Mouse (Mus musculus): ENCODE measurements around the gene Dip2b. TPM values are rescaled to one million over a fixed set of nuclear protein-coding genes. Genes with fewer than 3 reads are reported as not detected.

Dip2b gene
- polyA plus RNA-seq, 1 experiment from 2014 or later, result 26.9 TPM

DNA sequence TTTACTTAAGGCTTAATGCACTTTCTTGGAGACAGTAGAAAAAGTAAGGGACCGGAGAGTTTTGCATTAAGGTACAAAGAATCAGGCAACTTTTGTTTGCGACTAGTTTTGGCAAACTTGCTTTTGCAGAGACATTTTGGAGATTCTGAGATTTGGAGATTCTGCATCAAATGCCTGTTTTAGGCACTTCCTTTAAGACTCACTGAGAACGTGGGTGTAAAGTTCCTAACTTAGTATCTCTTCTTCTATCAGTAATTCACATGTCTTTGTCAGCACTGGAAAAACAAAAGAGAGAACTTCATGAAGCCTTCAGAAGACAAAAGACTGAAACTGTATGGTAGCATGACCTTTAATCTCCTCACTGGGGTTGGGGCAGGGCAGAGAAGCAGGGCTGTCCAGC is 19.2 kb downstream of the Dip2b start:
- 79% methylated on average over 3 of the region's 3 CpGs for WGBS
- no peak for ATAC-seq (ENCODE audit: low FRiP score, low read depth)
- H3K9me3 ChIP-seq, result no peaks in the 10 kb centered on the region
- no peak overlapping the region for H3K27ac ChIP-seq
- H3K27me3 ChIP-seq (replicated peaks), result no peaks in the 10 kb centered on the region
- no peak overlapping the region for H3K4me2 ChIP-seq (replicated peaks)
- H3K9ac ChIP-seq, result no peak overlapping the region
- no peak overlapping the region for H3K4me3 ChIP-seq
- peaks cover 19% of the 10 kb centered on the region for H3K4me1 ChIP-seq
- H3K36me3 ChIP-seq, result 0 out of 2 replicates have a peak, but pooled peaks cover 3% of the 10 kb centered on the region

DNA sequence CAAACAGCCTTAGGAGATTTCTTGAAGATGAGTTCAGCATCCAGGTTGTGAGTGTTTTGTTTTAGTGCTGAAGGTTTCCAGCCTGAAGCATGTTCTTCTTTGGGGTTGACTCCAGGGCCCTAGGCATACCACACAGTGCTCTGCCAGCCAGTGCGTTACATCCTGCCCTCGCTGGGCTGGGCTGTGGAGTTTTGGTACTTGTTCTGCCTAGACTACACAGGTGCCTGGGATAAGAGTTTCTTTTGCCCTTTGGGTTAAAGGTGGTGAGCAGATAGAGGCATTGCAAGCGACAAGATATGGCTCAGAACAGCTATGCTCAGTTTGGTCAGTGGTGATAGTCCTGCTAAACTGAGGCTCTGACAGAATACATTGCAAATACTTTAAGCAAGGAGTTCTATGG is 19.7 kb downstream of the Dip2b start:
- 89% methylated on average over 3 of the region's 3 CpGs for WGBS
- Histone ChIP-seq H3K4me1 (peaks cover 14% of the 10 kb centered on the region), H3K27ac (no peak overlapping the region), H3K9ac (no peak overlapping the region), H3K4me3 (no peak overlapping the region), H3K27me3 (replicated peaks) (no peaks in the 10 kb centered on the region), H3K9me3 (no peaks in the 10 kb centered on the region), H3K36me3 (0 out of 2 replicates have a peak, but pooled peaks cover 3% of the 10 kb centered on the region), H3K4me2 (replicated peaks) (no peak overlapping the region)
- ATAC-seq (ENCODE audit: low FRiP score, low read depth), result no peak

DNA sequence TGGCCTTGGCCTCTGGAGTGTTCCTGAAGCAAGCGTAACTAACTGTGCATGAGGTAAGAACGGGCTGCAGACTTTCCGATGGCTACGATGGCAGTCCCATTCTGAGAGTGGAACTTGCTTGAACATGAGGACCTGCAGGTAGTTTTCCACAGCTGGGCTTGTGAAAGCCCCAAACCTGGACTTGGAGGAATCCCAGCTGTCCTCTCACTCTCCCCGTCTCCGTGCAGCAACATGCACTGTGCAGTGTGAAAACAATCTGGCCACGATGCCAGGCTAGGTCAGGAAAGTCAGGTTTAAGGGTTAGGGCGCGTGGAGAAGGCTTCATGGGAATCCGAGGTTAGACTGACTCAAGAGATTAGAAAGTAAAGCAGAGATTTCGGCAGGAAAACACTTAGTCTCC is 20.4 kb downstream of the Dip2b start:
- WGBS, result 83% methylated on average over 11 of the region's 11 CpGs
- no peak overlapping the region for H3K9ac ChIP-seq
- no peak for ATAC-seq (ENCODE audit: low FRiP score, low read depth)

DNA sequence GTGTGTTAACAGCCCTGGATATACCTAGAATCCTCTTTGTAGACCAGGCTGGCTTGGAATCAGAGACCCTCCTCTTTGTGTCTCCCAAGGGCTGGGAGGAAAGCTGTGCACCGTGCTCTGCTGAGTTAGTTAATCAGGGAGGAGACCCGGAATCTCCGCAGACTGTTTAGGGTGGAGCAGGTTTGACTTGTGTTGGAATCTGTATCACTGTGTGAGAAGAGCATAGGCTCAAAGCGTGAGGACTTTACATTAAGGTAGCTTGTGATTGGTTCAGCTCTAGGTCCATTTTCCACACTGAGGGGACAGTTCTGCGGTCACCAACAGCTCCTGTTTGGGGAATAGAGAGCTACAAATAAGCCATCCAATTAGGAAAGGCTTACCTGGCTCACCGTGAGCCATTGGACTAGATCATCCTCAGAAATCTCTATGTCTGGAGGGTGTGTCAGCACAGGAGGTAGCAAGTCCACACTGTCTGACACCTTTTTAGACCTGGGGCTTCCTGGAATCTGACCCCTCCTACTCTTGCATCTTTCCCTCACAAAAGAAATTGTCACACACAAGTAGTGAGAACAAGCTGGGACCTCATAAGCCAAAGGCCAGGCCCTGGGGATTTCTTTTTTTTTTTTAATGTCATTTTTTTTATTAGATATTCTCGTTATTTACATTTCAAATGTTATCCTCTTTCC is 21.3 kb downstream of the Dip2b start:
- Histone ChIP-seq H3K9ac (no peak overlapping the region), H3K4me1 (peaks cover 12% of the 10 kb centered on the region), H3K27ac (no peak overlapping the region), H3K4me3 (no peak overlapping the region), H3K9me3 (no peaks in the 10 kb centered on the region), H3K4me2 (replicated peaks) (no peak overlapping the region), H3K27me3 (replicated peaks) (no peaks in the 10 kb centered on the region), H3K36me3 (0 out of 2 replicates have a peak, but pooled peaks cover 3% of the 10 kb centered on the region)
- WGBS, result 87% methylated on average over 7 of the region's 7 CpGs
- ATAC-seq (ENCODE audit: low FRiP score, low read depth), result no peak

More for the DNA sequence above, 20.4 kb downstream of the Dip2b start:
- H3K27me3 ChIP-seq (replicated peaks), result no peaks in the 10 kb centered on the region
- peaks cover 12% of the 10 kb centered on the region for H3K4me1 ChIP-seq
- no peak overlapping the region for H3K27ac ChIP-seq
- 0 out of 2 replicates have a peak, but pooled peaks cover 3% of the 10 kb centered on the region for H3K36me3 ChIP-seq
- no peak overlapping the region for H3K4me2 ChIP-seq (replicated peaks)
- H3K9me3 ChIP-seq, result no peaks in the 10 kb centered on the region
- no peak overlapping the region for H3K4me3 ChIP-seq

DNA sequence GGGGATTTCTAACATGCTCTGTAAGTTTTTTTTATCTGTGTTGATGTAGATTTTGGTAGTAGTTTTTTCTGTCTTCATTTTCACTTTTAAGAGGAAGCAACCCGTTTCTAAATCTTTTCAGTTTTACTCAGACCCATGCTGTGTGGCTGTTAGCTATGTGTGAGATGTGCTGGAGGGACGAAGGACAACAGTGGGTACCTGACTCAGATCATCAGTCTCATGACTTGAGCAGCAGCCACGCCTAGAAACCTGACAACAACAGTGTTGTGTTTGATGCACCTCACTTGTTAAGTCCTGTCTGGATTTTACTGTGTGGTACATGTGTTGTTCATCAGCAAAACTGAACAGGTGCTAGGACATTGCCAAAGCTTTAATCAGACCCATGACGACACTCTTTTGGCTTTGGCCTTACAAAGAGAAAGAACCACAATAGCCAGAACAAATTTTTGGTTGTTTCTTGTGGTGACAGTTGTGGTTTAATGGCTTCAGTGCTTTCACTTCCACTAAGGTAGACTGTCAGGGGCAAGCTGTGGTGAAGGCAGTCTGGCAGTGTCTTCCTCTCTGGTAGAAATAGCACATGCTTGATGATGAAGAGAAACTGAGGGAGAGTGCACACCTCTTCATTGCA is 22.2 kb downstream of the Dip2b start:
- Histone ChIP-seq H3K9me3 (no peaks in the 10 kb centered on the region), H3K4me3 (no peak overlapping the region), H3K4me2 (replicated peaks) (no peak overlapping the region), H3K4me1 (peaks cover 12% of the 10 kb centered on the region), H3K36me3 (0 out of 2 replicates have a peak, but pooled peaks cover 2% of the 10 kb centered on the region), H3K27ac (no peak overlapping the region), H3K9ac (no peak overlapping the region), H3K27me3 (replicated peaks) (no peaks in the 10 kb centered on the region)
- no peak for ATAC-seq (ENCODE audit: low FRiP score, low read depth)
- 85% methylated on average over 4 of the region's 4 CpGs for WGBS

DNA sequence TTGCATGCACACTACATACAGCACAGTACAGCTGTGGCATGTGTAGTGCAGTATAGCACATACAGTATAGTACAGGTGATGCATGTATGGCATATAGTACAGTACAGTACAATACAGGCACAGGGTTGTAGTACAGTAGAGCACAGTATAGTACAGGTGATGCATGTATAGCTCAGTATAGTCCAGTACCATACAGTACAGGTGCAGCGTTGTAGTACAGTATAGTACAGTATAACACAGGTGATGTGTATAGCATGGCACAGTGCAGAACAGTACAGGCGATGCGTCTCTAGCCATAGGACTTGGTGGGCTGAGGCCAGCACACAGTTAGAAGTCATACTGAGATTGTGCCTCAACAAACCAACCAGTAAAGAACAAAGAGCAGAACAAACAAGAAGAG is 22.9 kb downstream of the Dip2b start:
- no peaks in the 10 kb centered on the region for H3K27me3 ChIP-seq (replicated peaks)
- no peaks in the 10 kb centered on the region for H3K9me3 ChIP-seq
- ATAC-seq (ENCODE audit: low FRiP score, low read depth), result no peak
- H3K36me3 ChIP-seq, result no peaks in the 10 kb centered on the region
- peaks cover 12% of the 10 kb centered on the region for H3K4me1 ChIP-seq
- H3K27ac ChIP-seq, result no peak overlapping the region
- WGBS, result 96% methylated on average over 3 of the region's 3 CpGs
- no peak overlapping the region for H3K4me2 ChIP-seq (replicated peaks)
- H3K9ac ChIP-seq, result no peak overlapping the region
- no peak overlapping the region for H3K4me3 ChIP-seq

DNA sequence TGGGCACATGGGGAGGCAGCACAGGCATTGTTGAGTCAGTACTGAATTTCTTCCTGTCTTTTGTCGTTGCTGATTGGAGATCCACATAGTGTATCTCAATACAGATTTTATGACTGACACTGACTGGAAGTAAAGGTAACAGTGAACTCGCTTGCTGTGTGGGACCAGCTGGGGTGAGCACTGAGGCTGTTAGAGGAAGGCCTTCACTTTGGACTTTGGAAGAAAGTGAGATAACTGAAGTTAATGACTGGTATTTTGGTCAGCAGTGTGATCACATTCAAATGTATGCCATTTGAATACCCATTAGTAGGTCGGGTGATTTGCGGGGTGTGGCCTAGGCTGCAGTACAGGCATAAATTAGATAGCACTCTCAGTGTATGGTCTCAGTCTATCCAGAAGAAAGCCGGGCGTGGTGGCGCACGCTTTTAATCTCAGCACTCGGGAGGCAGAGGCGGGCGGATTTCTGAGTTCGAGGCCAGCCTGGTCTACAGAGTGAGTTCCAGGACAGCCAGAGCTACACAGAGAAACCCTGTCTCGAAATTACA is 24.8 kb downstream of the Dip2b start:
- WGBS, result 92% methylated on average over 13 of the region's 13 CpGs
- no peak for ATAC-seq (ENCODE audit: low FRiP score, low read depth)
- Histone ChIP-seq H3K27ac (no peak overlapping the region), H3K36me3 (no peaks in the 10 kb centered on the region), H3K4me2 (replicated peaks) (no peak overlapping the region), H3K27me3 (replicated peaks) (no peaks in the 10 kb centered on the region), H3K9ac (no peak overlapping the region), H3K9me3 (no peaks in the 10 kb centered on the region), H3K4me1 (peaks cover 12% of the 10 kb centered on the region), H3K4me3 (no peak overlapping the region)

DNA sequence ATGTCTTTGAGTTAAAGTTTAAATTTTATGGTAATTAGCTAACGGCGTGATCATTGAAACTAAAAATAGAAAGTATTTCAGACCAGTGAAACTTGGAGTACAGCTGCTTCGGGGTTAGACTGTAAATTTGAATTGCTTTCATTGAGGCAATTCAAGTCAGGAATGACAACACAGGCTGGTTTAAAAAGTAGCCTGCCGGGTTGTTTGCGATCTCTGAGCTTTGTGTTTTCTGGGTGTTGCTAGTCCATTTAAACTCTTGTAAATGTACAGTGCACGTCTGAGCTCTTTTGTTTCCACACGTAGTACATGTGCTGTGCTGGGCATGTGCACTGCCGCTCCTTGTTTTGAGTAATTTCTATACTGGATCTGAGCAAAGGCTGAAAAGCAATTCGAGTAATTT is 28.2 kb downstream of the Dip2b start:
- Histone ChIP-seq H3K9ac (no peak overlapping the region), H3K36me3 (no peaks in the 10 kb centered on the region), H3K4me2 (replicated peaks) (no peak overlapping the region), H3K4me3 (no peak overlapping the region), H3K9me3 (no peaks in the 10 kb centered on the region), H3K27me3 (replicated peaks) (no peaks in the 10 kb centered on the region), H3K4me1 (peaks cover 9% of the 10 kb centered on the region), H3K27ac (no peak overlapping the region)
- 31% methylated on average over 9 of the region's 9 CpGs for WGBS
- ATAC-seq (ENCODE audit: low FRiP score, low read depth), result no peak

DNA sequence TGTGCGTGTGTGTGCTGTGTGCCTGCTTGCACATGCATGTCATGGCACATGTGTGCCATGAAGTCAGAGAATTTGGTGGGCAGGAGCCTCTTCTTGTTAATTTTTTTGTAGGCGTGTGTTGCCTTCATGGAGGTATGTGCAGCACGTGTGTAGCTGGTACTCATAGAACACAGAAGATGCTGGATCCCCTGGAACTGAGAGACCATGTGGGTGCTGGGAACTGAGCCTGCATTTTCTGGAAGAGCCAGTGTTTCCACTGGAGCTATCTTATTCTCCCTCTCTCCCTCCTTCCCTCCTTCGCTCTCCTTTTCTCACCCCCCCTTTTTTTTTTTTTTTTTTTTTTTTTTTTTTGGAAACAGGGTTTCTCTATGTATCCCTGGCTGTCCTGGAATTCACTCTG is 30.6 kb downstream of the Dip2b start:
- H3K36me3 ChIP-seq, result no peaks in the 10 kb centered on the region
- no peaks in the 10 kb centered on the region for H3K27me3 ChIP-seq (replicated peaks)
- H3K4me2 ChIP-seq (replicated peaks), result no peak overlapping the region
- H3K27ac ChIP-seq, result no peak overlapping the region
- no peak overlapping the region for H3K9ac ChIP-seq
- peaks cover 16% of the 10 kb centered on the region for H3K4me1 ChIP-seq
- WGBS, result 87% methylated on average over 4 of the region's 4 CpGs
- no peaks in the 10 kb centered on the region for H3K9me3 ChIP-seq
- H3K4me3 ChIP-seq, result no peak overlapping the region
- ATAC-seq (ENCODE audit: low FRiP score, low read depth), result no peak

DNA sequence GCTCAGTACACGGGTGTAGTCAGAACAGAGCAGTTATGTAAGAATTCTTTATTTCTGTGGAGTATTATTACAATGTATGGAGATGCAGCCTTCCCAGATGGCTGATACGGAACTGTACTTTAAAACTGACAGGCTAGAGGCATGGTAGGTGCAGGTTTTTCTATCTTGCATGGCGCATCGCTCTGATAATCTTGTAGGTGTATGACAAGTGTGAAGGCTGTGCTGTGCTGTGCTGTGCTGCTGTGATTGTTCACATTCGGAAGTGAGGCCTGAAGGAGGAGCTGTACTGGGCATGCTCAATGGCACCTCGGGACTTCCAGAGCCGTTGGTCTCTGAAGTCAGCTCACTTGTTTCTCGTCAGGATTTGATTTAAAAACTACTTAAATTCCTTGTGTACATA is 31.6 kb downstream of the Dip2b start:
- Histone ChIP-seq H3K4me2 (replicated peaks) (no peak overlapping the region), H3K9ac (no peak overlapping the region), H3K4me1 (peaks cover 24% of the 10 kb centered on the region), H3K27me3 (replicated peaks) (no peaks in the 10 kb centered on the region), H3K27ac (no peak overlapping the region), H3K36me3 (no peaks in the 10 kb centered on the region), H3K4me3 (no peak overlapping the region), H3K9me3 (no peaks in the 10 kb centered on the region)
- WGBS, result 92% methylated on average over 8 of the region's 8 CpGs
- no peak for ATAC-seq (ENCODE audit: low FRiP score, low read depth)

DNA sequence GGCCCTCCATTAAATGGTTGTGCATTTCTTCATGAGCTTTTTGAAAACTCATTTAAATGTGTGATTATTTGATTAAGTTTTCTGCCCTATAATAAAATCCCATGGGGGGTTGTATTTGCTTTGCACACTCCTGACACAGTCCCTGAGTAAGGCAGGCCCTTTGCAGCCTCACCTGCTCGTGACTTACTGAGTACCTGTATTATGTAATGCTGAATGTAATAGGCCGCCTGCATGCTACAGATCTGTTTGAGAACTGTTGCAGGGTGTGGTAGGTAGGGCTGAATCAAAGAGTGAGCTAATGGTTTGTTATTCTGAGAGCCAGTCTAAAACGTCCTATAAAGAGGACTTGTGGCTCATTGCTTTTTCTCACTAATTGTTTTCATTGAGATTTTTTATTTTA is 33.4 kb downstream of the Dip2b start:
- WGBS, result 93% methylated on average over 3 of the region's 3 CpGs
- Histone ChIP-seq H3K27ac (no peak overlapping the region), H3K4me2 (replicated peaks) (no peak overlapping the region), H3K4me3 (no peak overlapping the region), H3K27me3 (replicated peaks) (no peaks in the 10 kb centered on the region), H3K36me3 (no peaks in the 10 kb centered on the region), H3K9me3 (no peaks in the 10 kb centered on the region), H3K9ac (no peak overlapping the region), H3K4me1 (peaks cover 34% of the 10 kb centered on the region)
- no peak for ATAC-seq (ENCODE audit: low FRiP score, low read depth)

DNA sequence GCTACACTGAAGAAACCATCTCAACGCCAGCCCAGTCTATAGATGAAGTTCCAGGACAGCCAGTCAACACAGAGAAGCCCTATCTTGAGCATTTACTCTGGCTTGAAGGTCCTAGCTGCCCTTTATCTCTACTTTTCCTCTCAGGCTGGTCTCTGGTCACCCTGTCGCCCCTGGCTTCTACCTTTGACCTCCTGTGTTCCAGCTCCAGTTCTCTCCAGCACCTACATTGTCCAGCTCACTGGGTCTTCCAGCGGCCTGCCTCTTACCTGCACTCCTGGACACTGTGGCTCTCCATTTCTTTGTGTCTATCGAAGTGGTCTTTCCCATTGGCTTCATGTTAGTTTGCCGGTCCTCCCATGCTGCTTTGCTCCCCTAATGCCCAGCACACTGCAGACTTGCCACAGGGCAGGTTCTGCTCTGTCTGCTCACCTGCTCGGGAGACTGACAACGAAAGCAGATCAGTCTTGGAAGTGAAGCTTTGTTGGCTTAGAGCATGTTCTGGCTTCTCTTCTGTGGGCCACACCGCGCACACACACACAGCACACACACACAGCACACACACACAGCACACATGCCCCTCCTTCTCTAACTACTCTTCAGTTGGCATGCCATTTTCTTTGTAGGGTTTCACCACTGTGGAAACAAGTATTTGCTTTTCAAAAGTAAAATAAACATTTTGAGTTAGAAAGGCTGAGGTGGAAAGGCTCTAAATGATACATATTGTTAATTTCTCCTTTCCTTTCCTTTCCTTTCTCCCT is 35.4 kb downstream of the Dip2b start:
- H3K9me3 ChIP-seq, result no peaks in the 10 kb centered on the region
- 89% methylated on average over 9 of the region's 9 CpGs for WGBS
- no peaks in the 10 kb centered on the region for H3K36me3 ChIP-seq
- no peak for ATAC-seq (ENCODE audit: low FRiP score, low read depth)
- peaks cover 36% of the 10 kb centered on the region for H3K4me1 ChIP-seq
- no peak overlapping the region for H3K27ac ChIP-seq
- no peak overlapping the region for H3K4me3 ChIP-seq
- no peaks in the 10 kb centered on the region for H3K27me3 ChIP-seq (replicated peaks)
- H3K9ac ChIP-seq, result no peak overlapping the region
- no peak overlapping the region for H3K4me2 ChIP-seq (replicated peaks)
